Comparison of ENCODE assay signal across 15 mouse cellular contexts in the genomic region with DNA sequence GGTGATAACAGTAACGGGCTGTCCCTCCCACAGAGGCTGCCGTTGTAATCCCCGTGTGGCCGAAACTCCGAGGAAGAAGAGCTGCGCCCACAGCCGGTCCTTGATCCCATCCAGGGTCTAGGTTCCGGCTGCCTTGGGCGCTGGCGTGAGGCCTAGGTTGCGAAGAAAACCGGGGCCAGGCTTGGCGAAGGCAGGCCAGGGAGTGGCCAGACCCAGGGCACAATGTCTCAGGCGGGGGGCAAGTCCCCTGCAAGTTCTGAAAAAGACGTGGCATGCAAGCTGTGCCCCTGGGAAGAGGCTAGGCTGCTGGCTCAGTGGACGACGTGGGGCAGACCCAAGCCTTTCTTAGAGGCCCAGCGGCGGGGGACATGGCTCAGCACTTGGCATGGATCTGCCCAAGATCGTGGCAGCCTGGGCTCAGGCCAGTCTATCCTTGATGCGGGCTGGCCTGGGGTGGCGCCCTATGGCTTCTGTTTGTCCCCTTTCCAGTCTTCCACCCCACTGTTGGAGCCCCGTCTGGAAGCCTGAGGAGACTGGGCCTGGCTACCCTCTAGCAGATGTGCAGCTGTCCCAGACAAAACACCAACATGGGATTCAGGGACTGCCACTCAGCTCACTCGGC. TPM values are rescaled to one million over a fixed set of nuclear protein-coding genes. Genes with fewer than 3 reads are reported as not detected.
A peak's percentile ranks its signal among the peaks of the same experiment; 100 is the strongest.
DNase-seq lines count a peak whose midpoint lies in the region; ATAC-seq and TF ChIP-seq lines count a peak whose summit lies in the region.
"Had no signal": no experiment of that assay in that cellular context is flagged by ENCODE, and none has a peak within 500 bp of the region (broad histone marks: within the 10 kb centered on the region; RNA-seq: fewer than 3 reads in every experiment).

No protein-coding gene starts in this region.

- H3K4me2 ChIP-seq in heart, embryonic 13.5 days = no peak overlapping the region
- no peak overlapping the region for H3K4me2 ChIP-seq in neural tube, embryonic 11.5 days (ENCODE audit: low read depth)
- no peak overlapping the region for H3K4me2 ChIP-seq in myocyte (ENCODE audit: low read depth)

- H3K79me2 ChIP-seq in myocyte (ENCODE audit: control insufficient read depth, insufficient read depth) = no peaks in the 10 kb centered on the region

- H3K27me3 ChIP-seq in heart, embryonic 13.5 days (replicated peaks) = no peaks in the 10 kb centered on the region
- no peaks in the 10 kb centered on the region for H3K27me3 ChIP-seq in neural tube, embryonic 11.5 days (ENCODE audit: control insufficient read depth, insufficient read depth, low read length)
- H3K27me3 ChIP-seq in myocyte (ENCODE audit: control insufficient read depth, insufficient read depth, insufficient read length) = no peaks in the 10 kb centered on the region
- H3K27me3 ChIP-seq: megakaryocyte, embryonic 14.5 days had no signal

- no peak overlapping the region for H3K4me3 ChIP-seq in heart, embryonic 13.5 days
- no peak overlapping the region for H3K4me3 ChIP-seq in neural tube, embryonic 11.5 days (ENCODE audit: low read depth, low read length)
- H3K4me3 ChIP-seq in myocyte = no peak overlapping the region
- H3K4me3 ChIP-seq: erythroblast, embryonic 14.5 days; megakaryocyte, embryonic 14.5 days had no signal

- WGBS in heart, embryonic 13.5 days = 77% methylated on average over 24 of the region's 24 CpGs
- WGBS in neural tube, embryonic 11.5 days = 86% methylated on average over 24 of the region's 24 CpGs

- H3K9ac ChIP-seq in heart, embryonic 13.5 days = no peak overlapping the region
- H3K9ac ChIP-seq in neural tube, embryonic 11.5 days (ENCODE audit: low read length) = no peak overlapping the region

- H3K27ac ChIP-seq in heart, embryonic 13.5 days (replicated peaks) = 0 out of 2 replicates have a peak overlapping the region, but pooled peaks have one; percentile 14
- H3K27ac ChIP-seq in neural tube, embryonic 11.5 days (ENCODE audit: low read depth, low read length) = peak overlapping the region; percentile 8; the same call in 1 of the 2 replicates

- peaks cover 26% of the 10 kb centered on the region for H3K4me1 ChIP-seq in heart, embryonic 13.5 days
- H3K4me1 ChIP-seq in neural tube, embryonic 11.5 days (ENCODE audit: control insufficient read depth, insufficient read depth, low read length) = peaks cover 4% of the 10 kb centered on the region; the same call in 1 of the 2 replicates

- DNase-seq in adrenal gland, adult 2 months = peak; percentile 63
- no peak for DNase-seq in adrenal gland, adult 8-10 months
- DNase-seq in heart, postnatal 25 days (ENCODE audit: low spot score) = no peak
- no peak for DNase-seq in neural tube, embryonic 11.5 days (ENCODE audit: low spot score)
- DNase-seq in neural tube, embryonic 10.5 days (ENCODE audit: extremely low spot score, low spot score) = no peak
- DNase-seq in frontal cortex, adult 2 months (ENCODE audit: extremely low spot score in 1 of 2, low spot score in 1 of 2) = no peak
- DNase-seq: gastrocnemius, postnatal 25 days; kidney, adult 2 months; lung, adult 18-20 months; retina, postnatal 1 day; thymus, postnatal 14 days had no signal

- peaks cover 99% of the 10 kb centered on the region for H3K36me3 ChIP-seq in heart, embryonic 13.5 days
- H3K36me3 ChIP-seq in neural tube, embryonic 11.5 days (ENCODE audit: control insufficient read depth, insufficient read depth, low read length) = peaks cover 37% of the 10 kb centered on the region
- H3K36me3 ChIP-seq in myocyte (ENCODE audit: control insufficient read depth, insufficient read depth) = peaks cover 10% of the 10 kb centered on the region

- no peak for ATAC-seq in heart, embryonic 13.5 days (ENCODE audit: extremely low read depth, insufficient number of reproducible peaks, low FRiP score, low TSS enrichment)
- ATAC-seq in neural tube, embryonic 11.5 days (ENCODE audit: insufficient read depth, low FRiP score, low TSS enrichment) = no peak

- H3K9me3 ChIP-seq in heart, embryonic 13.5 days = peaks cover 7% of the 10 kb centered on the region; the same call in 1 of the 2 replicates
- H3K9me3 ChIP-seq in neural tube, embryonic 11.5 days (ENCODE audit: control insufficient read depth, low read length) = no peaks in the 10 kb centered on the region; the same call in 1 of the 2 replicates

- intact Hi-C loops in heart, postnatal 25 days (cut with DNase I) = loop anchor here (2.0 kb wide), 2 partner anchors 93 to 95 kb away; a partner anchor contains a TSS

- no peak overlapping the region for H3ac ChIP-seq in myocyte (ENCODE audit: control insufficient read depth, insufficient read length)

- peak; percentile 34 for TF ChIP-seq POLR2A in myocyte (IDR thresholded peaks at IDR 0.05; ENCODE audit: insufficient read length, low read depth)

TF ChIP-seq in myocyte, 11 proteins besides CTCF, POLR2A, EP300 and RAD21:
- no peak for TF ChIP-seq E2F4 (IDR thresholded peaks at IDR 0.05; ENCODE audit: insufficient read depth)
- peak; percentile 53 for TF ChIP-seq POLR2AphosphoS2 (IDR thresholded peaks at IDR 0.05; ENCODE audit: insufficient read length, low read depth)

RNA-seq across cellular contexts. Expression of a gene that starts 24.3 kb away (rescaled TPM):
- total RNA-seq in adrenal gland, adult 2 months (2021) = 100 to 1,000 TPM; 201 to 250 TPM
- 661 and 745 TPM in 2 replicates for polyA plus RNA-seq in adrenal gland, adult 2 months (2012; rRNA removed)
- total RNA-seq in adrenal gland, adult 8-10 months (2022) = 100 to 1,000 TPM; 165 to 367 (median 213) TPM
- 34.4 and 41.8 TPM in 2 replicates for polyA plus RNA-seq in heart, embryonic 13.5 days (2015; fragmentation: Nextera tagmentation; extraction: Ambion mirVana)
- total RNA-seq in heart, postnatal 25 days (2021) = 10 to 100 TPM; 30.7 to 38.3 TPM
- 53.3 and 54.7 TPM in 2 replicates for polyA plus RNA-seq in neural tube, embryonic 11.5 days (2014; fragmentation: Nextera tagmentation; extraction: Ambion mirVana)
- 192 TPM for polyA plus RNA-seq in myocyte (2012; fragmentation: generic; extraction: Trizol)
- polyA plus RNA-seq in frontal cortex, adult 2 months (2012; rRNA removed) = 63.2 and 78.3 TPM in 2 replicates
